Mouse (Mus musculus) lung, postnatal 25 days (tissue): ENCODE results near the gene Fbxl22.

Experiments
- DNase-seq: peaks from one replicate; pipeline ENCODE4 v3.0.0; 2022; ENCODE audit warnings: low spot score

Fbxl22 gene

DNA sequence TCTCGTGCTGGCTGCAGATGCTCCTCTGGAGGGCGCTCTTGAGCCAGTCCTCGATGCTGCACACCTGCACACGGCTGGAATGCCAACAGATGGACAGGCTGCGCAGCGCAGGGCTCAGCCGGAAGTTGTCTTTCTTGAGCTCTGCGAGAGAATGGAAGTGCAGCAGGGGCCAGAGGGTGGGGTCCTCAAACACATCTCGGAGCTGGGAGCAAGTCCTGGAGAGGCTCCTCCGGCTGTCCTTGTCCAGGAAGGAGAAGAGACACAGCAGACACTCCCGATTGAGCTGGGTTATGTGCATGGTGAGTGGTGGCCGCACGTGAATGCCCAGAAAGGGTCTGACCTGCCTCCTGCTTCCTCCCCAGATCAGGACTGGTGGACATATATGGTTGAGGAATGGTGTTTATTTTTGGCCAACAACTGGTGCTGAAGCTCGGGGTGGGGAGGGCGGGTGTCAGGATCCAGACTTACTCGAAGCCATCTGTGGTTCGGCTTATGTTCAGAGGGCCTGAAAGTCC, at the start of gene Fbxl22:
Gene Fbxl22, minus strand, starts transcription at position 338 of the 515 bp plus-strand sequence.
- DNase-seq: peak; percentile 71

DNA sequence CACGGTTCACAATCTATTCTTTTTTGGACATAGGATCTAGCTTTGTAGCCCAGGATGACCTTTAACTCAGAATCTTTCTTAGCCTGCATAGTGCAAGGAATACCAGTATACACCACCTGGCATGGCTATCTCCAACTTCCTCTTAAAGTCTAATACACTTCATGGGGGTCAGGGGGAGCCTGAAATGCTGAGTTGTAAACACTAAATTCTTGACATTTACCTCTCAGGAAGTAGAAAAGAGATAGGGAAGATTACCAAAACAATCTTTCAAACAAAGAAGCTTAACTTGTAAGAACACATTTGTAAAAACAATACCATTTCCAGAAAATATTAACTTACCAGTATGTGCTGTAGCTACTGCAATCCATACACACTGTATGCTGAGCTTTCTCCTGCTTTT, 47.8 kb upstream of the Fbxl22 start:
- no peak for DNase-seq

DNA sequence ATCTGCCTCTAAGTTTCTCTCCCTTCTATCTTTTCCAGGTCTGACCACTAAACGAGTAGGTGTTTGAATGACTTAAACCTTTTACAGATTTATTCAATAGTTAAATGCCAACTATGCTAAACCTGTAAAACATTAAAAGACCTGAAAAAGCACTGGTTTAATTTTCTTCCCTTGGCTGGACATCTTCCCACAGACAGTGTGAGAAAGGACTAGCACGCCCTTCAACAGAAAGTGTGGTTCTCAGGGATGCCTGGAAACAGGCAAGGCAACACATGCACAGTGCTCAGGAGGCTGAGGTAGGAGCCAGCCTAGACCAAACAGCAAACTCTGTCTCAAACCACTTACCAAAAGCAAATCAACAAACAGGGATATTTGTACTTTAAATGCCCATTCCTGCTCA, 47.1 kb upstream of the Fbxl22 start:
- DNase-seq: no peak

DNA sequence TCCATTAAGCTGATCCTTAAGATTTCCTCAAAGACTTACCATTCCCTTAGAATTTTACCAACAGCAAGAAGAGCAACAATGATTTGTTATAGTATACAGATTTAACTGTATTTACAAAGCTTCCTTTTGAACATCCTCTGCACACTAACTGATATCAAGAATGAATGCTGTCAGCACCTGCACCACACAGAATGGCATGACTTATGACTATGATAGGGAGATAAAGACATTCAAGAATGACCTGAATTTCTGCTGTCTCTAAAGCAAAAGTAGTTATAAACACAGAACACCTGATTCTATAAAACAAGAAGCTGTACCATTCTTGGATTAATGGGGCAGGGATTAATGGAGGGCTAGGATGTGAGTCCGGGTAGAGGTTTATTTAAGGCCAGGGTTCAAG, 46.3 kb upstream of the Fbxl22 start:
- no peak for DNase-seq

DNA sequence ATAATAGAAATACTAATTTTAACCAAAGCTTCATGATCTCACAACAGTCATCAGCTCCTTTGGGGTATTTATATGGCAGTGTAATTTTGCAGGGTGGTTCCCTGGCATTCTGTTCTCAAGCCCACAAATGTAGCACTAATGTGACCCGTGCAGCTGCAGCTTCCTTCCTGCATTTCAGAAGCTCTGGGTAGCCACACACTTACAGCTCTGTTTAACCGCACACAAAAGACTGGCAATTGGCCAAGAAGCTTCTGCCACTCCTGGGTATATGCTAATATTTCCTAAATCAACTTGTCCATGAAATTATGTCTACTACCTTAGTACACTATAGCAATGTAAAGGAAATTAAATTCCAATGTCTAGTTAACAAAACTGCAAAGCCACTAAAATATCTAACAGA, 45.9 kb upstream of the Fbxl22 start:
- peak; percentile 52 for DNase-seq

DNA sequence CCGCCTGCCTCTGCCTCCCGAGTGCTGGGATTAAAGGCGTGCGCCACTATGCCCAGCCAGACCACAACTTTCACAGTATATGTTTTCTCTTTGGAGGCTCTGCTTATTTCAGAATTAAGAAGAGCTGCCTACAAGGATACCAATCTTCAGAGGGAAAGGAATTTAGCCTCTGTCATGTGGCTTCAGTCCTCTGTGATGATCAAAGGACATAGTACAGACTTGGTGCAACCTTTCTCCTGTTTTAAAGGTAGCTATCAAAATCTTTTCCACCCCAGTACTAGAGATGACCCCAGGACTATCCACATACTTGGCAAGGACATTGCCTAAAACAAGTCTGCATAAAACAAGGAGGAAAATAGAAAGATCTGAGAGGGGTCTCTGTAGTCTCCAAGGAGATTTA, 44.6 kb upstream of the Fbxl22 start:
- no peak for DNase-seq

DNA sequence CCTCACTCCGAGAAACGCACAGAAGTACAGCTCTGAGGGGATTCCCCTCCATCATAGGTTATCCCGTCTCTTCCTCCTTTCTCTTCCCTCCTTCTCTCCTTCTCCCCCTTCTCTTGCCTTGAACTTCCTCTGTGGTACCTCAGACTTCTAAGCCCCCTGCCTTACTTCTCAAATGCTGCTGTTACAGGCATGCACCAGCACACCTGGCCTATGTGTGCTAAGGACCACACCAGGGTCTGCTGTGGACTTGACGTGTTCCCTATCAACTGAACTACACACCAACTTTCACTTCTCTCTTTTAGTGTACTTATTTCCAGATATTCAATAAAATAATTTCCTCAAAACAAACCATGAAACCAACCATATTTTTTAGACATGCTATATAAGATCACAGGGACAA, 28.4 kb upstream of the Fbxl22 start:
- DNase-seq: no peak

DNA sequence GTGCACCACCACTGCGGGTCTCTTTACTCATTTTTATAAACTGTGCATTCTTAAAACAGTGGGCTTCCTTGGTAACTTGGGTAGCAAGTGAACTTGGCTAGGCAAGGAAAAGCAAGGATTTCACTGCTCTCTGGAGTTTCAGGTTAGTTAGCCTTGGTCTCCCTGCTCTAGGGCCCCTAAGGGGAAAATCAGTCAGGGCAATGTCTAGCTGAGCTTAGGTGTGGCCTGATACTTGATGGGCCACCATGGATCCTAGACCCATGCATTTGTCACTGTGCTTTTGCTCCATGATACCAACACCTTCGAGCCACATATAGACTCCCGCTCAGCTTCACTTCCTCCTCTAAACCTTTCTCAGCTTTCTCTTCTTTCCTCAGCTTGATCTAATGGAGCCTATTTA, 7.2 kb upstream of the Fbxl22 start:
- DNase-seq: no peak

DNA sequence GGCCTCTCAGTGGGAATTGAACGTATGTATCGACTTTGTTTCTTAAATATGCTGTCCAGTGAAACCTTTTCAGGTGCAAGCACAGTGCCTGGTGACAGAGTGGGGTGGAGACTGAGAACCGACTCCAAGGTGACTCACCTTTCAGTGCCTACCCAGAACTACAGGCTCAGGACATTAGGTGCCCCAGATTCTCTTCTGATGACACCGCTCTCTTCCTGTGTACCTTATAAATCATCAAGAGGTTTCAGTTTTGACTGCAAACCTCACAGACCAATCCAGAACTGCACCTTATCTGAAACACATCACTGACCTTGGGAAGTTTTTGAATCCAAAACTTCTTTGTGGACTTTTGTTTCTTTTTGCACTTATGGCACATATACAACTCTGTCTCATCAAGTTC, 5.9 kb upstream of the Fbxl22 start:
- DNase-seq: no peak

DNA sequence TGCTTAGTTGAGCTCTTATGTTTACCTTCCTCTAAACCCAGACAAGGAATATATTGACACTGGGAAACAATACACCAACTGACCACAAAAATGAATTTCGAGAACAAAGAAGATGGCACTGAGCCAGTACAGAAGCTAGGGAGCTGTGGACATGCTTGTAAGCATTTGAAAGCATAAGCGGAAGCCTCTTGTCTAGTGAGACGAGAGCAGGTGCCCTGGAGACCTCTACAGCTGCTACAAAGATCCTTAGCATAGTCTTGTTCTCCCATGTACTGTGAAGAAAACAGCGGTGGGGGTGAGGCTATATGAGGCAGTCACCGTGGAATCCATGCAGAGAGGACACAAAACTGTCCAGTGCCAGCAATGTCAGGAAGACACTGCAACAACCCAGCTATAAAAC, 4.5 kb upstream of the Fbxl22 start:
- DNase-seq: no peak

DNA sequence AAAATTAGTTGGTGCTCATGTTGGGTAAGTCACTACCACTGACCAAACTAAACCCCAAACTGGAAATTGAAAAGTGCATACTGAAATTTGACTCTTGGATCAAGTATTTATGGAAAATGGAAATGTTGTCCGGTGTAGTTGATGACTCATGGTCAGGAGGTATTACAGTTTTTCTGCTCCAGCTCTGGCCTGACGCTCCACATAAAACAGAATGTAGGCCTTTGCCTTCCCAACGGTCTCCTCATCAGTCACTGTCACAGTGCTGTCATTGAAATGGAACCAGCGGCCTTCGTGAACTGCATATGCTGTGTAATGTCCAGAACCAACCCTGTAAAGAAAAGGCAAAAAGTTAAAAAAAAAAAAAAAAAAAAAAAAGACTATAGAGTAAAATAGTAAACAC, 3.9 kb upstream of the Fbxl22 start:
- DNase-seq: no peak

DNA sequence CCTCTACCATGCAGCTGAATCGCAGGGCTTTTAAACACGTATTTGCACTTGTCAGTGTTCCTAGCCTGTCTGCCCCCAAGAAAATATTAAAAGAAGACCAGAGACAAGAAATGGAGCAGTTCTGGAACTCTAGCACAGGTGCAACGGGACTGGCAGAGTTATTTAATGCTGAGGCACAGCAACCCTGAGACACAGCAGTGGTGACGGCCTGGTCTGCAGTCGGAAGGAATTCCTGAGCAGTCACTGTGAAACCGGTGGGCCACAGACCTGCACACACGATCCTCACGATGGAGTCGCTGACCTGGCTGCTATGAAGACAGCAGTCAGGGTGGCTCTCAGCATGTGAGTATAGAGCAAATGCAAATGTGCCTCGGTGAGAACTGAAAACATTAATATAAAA, 3.4 kb upstream of the Fbxl22 start:
- DNase-seq: no peak

DNA sequence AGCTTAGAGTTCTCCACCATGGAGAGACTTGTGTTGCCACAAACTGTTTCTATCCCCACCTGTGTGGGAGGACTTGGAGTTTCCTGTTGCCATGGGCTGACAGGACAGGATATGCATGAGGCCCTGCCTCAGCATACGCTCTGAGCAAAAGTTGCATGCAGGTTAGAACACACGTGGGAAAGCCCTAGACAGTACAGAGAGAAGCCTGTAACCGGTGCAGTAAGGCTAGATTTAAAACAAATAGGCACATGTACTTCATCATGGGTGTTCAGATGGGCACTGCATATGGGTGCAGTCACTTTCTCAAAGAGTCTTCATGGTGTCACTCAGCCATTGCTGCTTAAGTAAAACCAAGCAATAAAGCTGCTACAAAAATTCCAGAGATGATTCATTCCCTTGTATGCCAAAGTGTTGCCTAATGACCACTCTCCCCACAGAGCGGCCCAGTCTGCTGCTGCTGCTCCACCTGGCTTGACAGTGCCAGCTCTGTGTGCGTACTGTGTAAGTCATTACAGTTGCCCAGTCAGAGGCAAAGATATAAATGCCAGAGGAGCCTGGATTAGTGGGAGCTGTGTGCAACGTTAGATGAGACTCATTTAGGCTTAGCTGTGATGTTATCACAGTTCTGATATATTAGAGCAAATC, 2.0 kb upstream of the Fbxl22 start:
- no peak for DNase-seq

DNA sequence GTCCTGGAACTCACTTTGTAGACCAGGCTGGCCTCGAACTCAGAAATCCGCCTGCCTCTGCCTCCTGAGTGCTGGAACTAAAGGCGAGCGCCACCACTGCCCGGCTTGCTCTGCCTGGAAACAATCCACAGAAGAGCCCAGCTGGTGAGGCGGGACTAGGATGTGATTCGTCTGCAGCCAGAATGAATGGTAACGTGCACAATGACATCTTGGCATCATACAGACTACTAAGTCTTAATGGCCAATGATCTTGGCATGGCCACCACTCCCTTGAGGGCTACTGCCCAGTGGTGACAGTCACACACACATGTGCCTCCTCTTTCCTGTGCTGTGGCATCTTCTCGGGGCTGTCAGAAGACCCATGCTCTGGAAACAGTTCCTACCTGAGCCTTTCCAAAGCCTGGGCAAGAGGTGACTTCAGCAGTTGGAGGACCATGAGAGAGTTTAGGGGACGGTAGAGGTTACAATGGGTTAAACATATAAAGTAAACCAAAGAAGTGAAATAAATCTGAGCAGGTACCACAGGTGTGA, 1.4 kb upstream of the Fbxl22 start:
- no peak for DNase-seq

DNA sequence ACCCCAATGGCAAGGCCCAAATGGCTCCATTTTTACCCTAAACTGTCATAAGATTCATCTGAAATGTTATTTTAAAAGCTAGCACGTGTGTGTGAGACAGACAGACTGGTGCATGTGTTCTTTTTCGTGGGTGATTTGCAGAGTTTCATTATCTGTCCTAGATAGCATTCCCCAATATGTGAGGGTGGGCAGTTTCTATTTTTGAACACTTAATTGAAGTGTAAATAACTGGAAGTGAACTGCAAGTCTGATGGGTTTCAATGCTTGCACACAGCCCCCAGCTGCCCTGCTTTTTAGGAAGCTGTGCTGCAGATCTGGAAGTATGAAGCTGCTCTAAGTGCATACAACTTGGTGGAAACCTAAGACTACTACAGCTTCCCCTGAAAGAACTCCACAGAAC, 722 bp upstream of the Fbxl22 start:
- DNase-seq: no peak

DNA sequence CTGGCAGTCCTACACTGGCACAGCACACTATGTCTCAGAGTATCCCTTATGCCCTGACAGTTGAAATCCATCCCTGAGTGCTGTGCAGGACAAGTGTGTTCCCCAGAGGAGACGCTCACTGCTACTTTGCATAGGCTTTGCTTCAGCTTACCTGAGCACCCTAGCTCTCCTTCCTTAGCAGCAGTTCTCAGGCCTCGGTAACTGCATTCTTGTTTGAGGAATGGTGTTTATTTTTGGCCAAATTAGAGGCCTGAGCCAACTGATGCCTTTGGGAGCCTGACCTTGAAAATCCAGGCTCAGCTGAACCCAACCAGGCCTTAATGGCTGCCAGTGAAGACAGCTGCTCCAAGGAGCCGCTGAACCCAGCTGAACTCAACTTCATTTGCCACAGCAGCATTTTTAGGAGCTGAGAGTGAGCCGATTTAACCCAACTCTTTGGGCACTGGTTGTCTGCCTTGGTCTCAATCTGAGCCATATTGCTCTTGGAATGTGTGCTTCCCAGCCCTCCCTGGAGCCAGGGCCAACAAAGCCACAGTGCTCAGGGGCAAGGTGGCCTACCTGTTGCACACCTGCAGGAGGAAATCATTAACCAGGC, 635 bp downstream of the Fbxl22 start:
- no peak for DNase-seq

DNA sequence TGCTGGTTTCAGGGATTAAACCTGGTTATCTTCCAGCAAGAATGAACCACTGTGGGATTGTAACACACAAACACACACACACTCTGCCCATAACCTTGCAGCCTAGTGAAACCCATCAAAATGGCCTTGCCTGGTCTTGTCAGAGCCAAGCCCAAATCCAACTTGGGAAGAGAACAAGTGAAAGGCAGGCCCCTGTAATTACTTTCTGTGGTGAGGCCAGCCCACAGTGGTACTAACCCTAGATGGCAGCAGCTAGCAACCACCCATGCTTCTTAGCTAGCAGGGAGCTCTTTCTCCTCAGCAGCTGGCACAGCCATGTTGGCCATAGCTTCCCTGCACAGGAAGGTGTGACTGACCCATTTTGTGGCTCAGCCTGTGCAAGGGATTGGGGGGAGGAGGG, 1.2 kb downstream of the Fbxl22 start:
- DNase-seq: no peak

DNA sequence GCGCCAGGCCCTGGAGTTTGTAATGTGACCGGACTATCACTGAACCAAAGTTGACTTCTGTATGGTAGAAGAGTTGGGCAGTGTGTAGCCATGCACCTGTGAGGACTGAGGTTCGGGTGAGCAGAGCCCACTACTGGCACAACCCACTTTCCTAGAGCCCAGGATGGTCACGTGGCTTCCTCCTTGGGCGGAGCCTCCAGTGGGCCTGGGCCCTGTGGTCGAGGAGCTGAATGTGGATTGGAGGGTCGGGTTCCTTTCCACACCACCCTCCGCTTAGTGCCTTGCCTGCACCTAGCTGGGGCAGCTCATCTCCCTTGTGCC, 2.1 kb downstream of the Fbxl22 start:
- peak; percentile 88 for DNase-seq

DNA sequence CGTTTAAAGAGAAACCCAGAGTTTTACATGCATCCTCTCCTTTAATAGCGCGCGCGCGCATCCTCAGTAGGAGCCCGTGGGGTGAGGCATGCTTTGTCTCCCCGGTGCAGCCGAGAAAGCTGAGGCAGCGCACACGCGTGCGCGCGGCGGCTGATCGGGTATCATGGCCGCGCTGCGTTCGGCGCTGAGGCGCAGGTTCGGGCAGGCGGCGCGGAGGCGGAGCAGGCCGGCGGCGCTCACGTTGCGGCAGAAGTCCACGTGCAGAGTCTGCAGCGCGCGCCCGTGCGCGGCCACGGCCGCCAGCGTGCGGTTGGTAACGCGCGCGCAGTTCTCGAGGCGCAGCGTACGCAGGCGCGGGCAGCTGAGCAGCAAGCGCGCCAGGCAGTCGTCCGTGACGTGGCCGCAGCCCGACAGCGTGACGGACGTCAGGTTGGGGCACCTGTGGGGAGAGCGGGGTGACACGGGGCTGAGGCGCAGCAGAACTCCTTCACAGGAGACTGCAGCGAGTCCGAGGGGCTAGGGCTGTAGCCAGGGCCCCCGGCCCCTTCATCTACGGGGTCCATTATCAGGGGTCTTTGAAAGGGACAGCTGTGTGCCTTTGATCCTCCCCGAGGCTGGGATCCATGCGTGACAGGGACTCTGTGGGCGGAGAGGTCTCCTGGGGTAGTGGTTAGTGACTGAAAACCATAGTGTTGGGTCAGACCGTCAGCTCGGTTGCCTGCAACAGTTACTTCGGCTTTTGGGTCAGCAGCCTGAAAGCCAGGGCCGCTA, 2.6 kb downstream of the Fbxl22 start:
- DNase-seq: peak; percentile 93

DNA sequence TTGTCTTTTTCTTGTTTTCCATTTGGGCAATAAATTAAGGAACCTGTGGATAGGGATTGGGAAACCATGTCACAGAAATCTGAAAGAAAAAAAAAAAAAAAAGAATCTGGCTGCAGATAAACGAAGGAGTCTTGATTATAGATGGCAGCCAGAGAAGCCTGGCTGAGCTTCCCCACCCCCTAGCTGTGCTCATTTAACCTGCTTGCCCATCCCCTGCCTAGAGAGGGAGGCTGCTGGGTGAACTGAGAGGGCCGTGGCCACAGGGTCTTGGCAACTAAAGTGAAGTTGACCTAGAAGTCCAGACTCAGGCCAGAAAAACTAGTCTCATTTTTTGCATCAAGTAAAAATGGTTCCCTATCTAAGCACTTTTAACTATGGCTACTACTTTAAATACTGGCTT, 3.4 kb downstream of the Fbxl22 start:
- DNase-seq: no peak

DNA sequence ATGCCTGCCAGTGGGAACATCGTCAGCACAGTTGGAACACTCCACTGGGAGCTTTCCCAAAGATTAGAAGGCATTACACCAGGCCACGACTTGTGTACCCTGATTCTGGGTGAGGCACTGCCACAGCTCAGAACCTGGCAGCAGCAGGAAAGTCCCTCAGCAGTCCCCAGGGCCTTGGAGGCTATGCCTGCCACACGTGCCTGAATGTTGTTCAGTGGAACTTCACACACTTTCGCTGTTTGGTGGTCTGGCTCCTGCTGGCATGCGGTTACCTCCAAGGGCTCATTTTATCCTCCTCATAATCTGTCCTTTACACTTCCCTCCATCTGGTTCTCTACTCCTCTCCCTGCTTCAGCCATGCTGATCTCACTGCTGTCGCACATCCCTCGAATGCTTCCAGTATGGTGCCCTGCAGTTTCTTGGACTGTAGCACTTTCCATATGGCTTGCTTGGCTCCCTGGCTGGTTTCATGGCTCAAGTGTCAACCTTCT, 4.0 kb downstream of the Fbxl22 start:
- DNase-seq: no peak

DNA sequence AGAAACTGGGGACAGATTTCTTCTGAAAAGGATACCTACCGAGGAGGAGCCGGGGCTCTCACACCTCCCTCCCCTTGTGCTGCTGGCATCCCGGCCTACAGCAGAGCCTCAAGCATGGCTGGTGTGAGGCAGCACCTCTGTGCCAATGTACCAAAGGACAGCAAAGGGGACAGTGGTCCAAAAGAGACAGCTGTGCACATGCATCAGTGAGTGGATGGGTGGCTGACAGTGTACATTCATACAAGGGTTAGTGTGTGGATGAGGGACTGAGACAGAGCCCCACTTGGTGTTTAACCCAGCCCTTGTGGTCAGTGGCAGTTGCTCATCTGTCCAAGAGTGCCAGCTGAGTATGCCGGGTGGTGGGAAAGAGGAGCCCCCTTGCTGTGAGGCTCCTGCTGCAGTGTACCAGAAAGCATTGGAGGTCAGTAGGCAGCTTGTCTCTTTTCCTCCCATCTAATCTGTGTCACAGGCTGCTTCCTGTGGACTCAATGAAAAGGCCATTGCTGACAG, 5.4 kb downstream of the Fbxl22 start:
- DNase-seq: no peak

DNA sequence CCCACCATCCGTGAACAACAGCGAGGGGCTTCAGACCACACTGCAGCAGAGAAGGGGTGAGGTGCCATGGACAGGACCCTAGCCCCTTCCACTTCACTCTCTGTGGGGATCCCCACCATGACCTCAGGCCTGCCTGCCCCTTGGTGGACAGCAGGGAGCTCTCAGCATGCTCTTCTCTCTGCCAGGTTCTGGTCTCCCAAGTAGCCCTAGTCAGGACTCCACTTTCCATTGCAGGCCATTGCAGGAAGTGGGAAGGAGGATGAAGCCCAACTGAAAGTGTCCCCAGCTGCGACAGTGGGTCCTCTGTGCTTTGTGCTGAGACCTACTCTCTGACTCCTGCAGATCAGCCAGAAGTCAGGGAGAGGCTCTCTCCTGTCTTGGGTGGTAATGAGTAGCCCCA, 6.7 kb downstream of the Fbxl22 start:
- no peak for DNase-seq
